Mouse (Mus musculus): Measurements from ENCODE around the gene Bst1.

DNA sequence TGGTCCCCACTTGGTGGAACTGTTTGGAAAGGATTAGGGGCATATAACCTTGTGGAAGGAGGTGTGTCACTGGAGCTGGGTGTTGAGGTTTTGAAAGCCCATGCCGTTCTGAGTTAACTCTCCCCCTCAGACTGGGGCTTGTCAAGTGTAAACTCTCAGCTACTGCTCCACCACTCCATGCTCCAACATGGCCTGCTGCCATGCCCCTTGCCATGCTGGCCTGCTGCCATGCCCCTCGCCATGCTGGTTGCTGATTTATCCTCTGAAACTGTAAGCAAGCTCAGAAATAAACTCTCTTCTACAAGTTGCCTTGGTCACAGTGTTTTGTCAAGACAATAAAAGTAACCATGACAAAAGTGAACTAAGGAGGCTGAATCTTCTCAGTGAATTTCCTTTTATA lies 13.3 kb upstream of the Bst1 start:
- TF ChIP-seq CTCF (IDR thresholded peaks at IDR 0.05; ENCODE audit: low read depth) (no peak), EP300 (IDR thresholded peaks at IDR 0.05; ENCODE audit: low read depth) (no peak)
